Comparison of ENCODE assay signal across 35 mouse cellular contexts in the genomic region with DNA sequence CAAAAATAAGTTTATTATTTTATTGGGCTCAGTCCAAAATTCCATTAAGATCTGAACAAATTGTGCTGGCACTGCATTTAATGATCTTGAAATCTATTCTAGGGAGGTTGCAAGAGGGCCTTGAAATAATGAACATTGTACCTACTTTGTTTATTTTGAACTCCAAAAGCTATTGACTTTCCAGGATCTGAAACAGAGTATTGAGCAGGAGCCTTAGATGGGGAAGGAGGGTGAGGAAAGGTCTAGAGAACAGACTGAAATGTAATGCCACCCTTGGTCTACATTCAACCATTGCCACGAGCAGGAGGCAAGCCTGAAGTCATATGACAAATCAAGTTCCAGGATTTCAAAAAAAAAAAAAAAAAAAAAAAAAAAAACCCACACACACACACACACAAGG.
"Had no signal": no experiment of that assay in that cellular context is flagged by ENCODE, and none has a peak within 500 bp of the region (broad histone marks: within the 10 kb centered on the region; RNA-seq: fewer than 3 reads in every experiment).

No protein-coding gene starts in this region.

- H3K36me3 ChIP-seq: heart, embryonic 10.5 days; heart, embryonic 12.5 days; heart, embryonic 13.5 days; heart, embryonic 15.5 days; hindbrain, embryonic 10.5 days; hindbrain, embryonic 12.5 days; hindbrain, embryonic 13.5 days; hindbrain, embryonic 15.5 days; intestine, embryonic 15.5 days; kidney, embryonic 15.5 days had no signal

- H3K27ac ChIP-seq: heart, embryonic 10.5 days; heart, embryonic 13.5 days; heart, embryonic 15.5 days; hindbrain, embryonic 10.5 days; hindbrain, embryonic 12.5 days; hindbrain, embryonic 13.5 days; hindbrain, embryonic 14.5 days; hindbrain, embryonic 15.5 days; hindbrain, postnatal 0 days; intestine, embryonic 15.5 days; kidney, embryonic 15.5 days; kidney, postnatal 0 days; layer of hippocampus, adult 2 months; left cerebral cortex, adult 2 months had no signal

- DNase-seq: heart, postnatal 10 days; heart, postnatal 14 days; heart, postnatal 36 days; heart, postnatal 4 days; kidney, adult 18-20 months; kidney, adult 2 months; kidney, adult 8-10 months; kidney, adult 9 months; kidney, postnatal 10 days; kidney, postnatal 14 days; kidney, postnatal 25 days; kidney, postnatal 36 days; kidney, postnatal 4 days; layer of hippocampus, adult 9-11 months; layer of hippocampus, postnatal 36 days had no signal

- ATAC-seq: hindbrain, embryonic 16.5 days; hindbrain, postnatal 0 days; inflammation-experienced regulatory T-cells, adult 6 months; intestine, embryonic 15.5 days; intestine, embryonic 16.5 days; intestine, postnatal 0 days had no signal

- H3K27me3 ChIP-seq: heart, embryonic 12.5 days; heart, embryonic 13.5 days; heart, embryonic 15.5 days; hindbrain, embryonic 12.5 days; hindbrain, embryonic 13.5 days; hindbrain, embryonic 15.5 days; intestine, embryonic 15.5 days; kidney, embryonic 15.5 days had no signal

- H3K4me2 ChIP-seq: heart, embryonic 11.5 days; heart, embryonic 12.5 days; heart, embryonic 13.5 days; heart, embryonic 15.5 days; hindbrain, embryonic 12.5 days; hindbrain, embryonic 13.5 days; hindbrain, embryonic 14.5 days; hindbrain, embryonic 15.5 days; intestine, embryonic 15.5 days; kidney, embryonic 15.5 days had no signal

- H3K4me1 ChIP-seq: heart, embryonic 10.5 days; heart, embryonic 12.5 days; heart, embryonic 13.5 days; heart, embryonic 15.5 days; hindbrain, embryonic 10.5 days; hindbrain, embryonic 12.5 days; hindbrain, embryonic 13.5 days; hindbrain, embryonic 15.5 days; intestine, embryonic 15.5 days; kidney, embryonic 15.5 days had no signal

- H3K4me3 ChIP-seq: heart, embryonic 10.5 days; heart, embryonic 12.5 days; heart, embryonic 13.5 days; heart, embryonic 15.5 days; hindbrain, embryonic 10.5 days; hindbrain, embryonic 12.5 days; hindbrain, embryonic 13.5 days; hindbrain, embryonic 15.5 days; intestine, embryonic 15.5 days; kidney, embryonic 15.5 days; layer of hippocampus, adult 2 months; left cerebral cortex, adult 2 months had no signal

- H3K9me3 ChIP-seq: heart, embryonic 10.5 days; heart, embryonic 12.5 days; heart, embryonic 13.5 days; heart, embryonic 15.5 days; hindbrain, embryonic 10.5 days; hindbrain, embryonic 12.5 days; hindbrain, embryonic 13.5 days; hindbrain, embryonic 15.5 days; intestine, embryonic 15.5 days; kidney, embryonic 15.5 days had no signal

- H3K9ac ChIP-seq: heart, embryonic 12.5 days; heart, embryonic 13.5 days; heart, embryonic 15.5 days; hindbrain, embryonic 12.5 days; hindbrain, embryonic 13.5 days; hindbrain, embryonic 14.5 days; hindbrain, embryonic 15.5 days; intestine, embryonic 15.5 days; kidney, embryonic 15.5 days had no signal
